Mouse (Mus musculus) intestine, embryonic 16.5 days (tissue): ENCODE results near the gene Irak3. TPM values are rescaled to one million over a fixed set of nuclear protein-coding genes. Genes with fewer than 3 reads are reported as not detected.

ENCODE experiments used
- ATAC-seq: fragments of 200-750 bp; cut with Nextera tagmentation; 2 replicates; pipeline ENCODE4 v1.8.0; 2017; ENCODE audit warnings: moderate TSS enrichment, moderate library complexity
- H3K27ac ChIP-seq: fragments of 300-500 bp; sonication (generic); 2 replicates; pipeline ENCODE4 v1.5.1; 2014; ENCODE audit warnings: mild to moderate bottlenecking, low read length
- H3K27me3 ChIP-seq: fragments of 300-500 bp; sonication (generic); replicated peaks from 2 replicates; pipeline ENCODE4 v1.6.1; 2014; ENCODE audit warnings: low read length, control low read depth, mixed read lengths; ENCODE audit not compliant: control insufficient read depth, insufficient read depth
- H3K36me3 ChIP-seq: fragments of 300-500 bp; sonication (generic); 2 replicates; pipeline ENCODE4 v1.6.1; 2014; ENCODE audit warnings: low read length, control low read depth; ENCODE audit not compliant: control insufficient read depth, insufficient read depth
- H3K4me1 ChIP-seq: fragments of 300-500 bp; sonication (generic); 2 replicates; pipeline ENCODE4 v1.6.1; 2014; ENCODE audit warnings: low read length, control low read depth, mixed read lengths; ENCODE audit not compliant: control insufficient read depth, insufficient read depth
- H3K4me2 ChIP-seq: fragments of 300-500 bp; sonication (generic); 2 replicates; pipeline ENCODE4 v1.6.1; 2014; ENCODE audit warnings: low read depth, low read length, control low read depth
- H3K4me3 ChIP-seq: fragments of 300-500 bp; sonication (generic); 2 replicates; pipeline ENCODE4 v1.5.1; 2014; ENCODE audit warnings: mild to moderate bottlenecking, low read length
- H3K9ac ChIP-seq: fragments of 300-500 bp; sonication (generic); 2 replicates; pipeline ENCODE4 v1.6.1; 2014; ENCODE audit warnings: low read depth, low read length
- H3K9me3 ChIP-seq: fragments of 300-500 bp; sonication (generic); 2 replicates; pipeline ENCODE4 v1.6.1; 2016; ENCODE audit warnings: low read length, control low read depth; ENCODE audit not compliant: control insufficient read depth
- WGBS: fragments of 180-500 bp; shearing (Covaris S2); extraction: QIAGEN DNeasy Blood & Tissue Kit; methylation state at CpG from one replicate; pipeline ENCODE4 v1.1.7; 2014; 5-methylcytosine and 5-hydroxymethylcytosine counted together
- polyA plus RNA-seq: library from polyadenylated mRNA; unstranded; fragments of >200 nt; fragmentation: Nextera tagmentation; extraction: Ambion mirVana; gene quantifications from 2 replicates; pipeline ENCODE4 v1.2.1, GENCODE M21; 2015

Irak3 gene
- polyA plus RNA-seq, 1 experiment from 2014 or later, result 1.1 TPM

- Histone ChIP-seq H3K27me3 (no peaks in the 10 kb centered on the region), H3K9me3 (no peaks in the 10 kb centered on the region), H3K27ac (no peak overlapping the region), H3K36me3 (no peaks in the 10 kb centered on the region), H3K4me2 (no peak overlapping the region), H3K4me3 (no peak overlapping the region), H3K4me1 (no peaks in the 10 kb centered on the region), H3K9ac (no peak overlapping the region)
- no peak for ATAC-seq
- 77% methylated on average over 9 of the region's 9 CpGs for WGBS
These were observed 106.8 kb downstream of the Irak3 start for GRCm38 (mm10) chr10:120095136-120095535.

- Histone ChIP-seq H3K4me1 (no peaks in the 10 kb centered on the region), H3K36me3 (peaks cover 3% of the 10 kb centered on the region; the same call in 1 of the 2 replicates), H3K4me2 (no peak overlapping the region), H3K27ac (no peak overlapping the region), H3K27me3 (no peaks in the 10 kb centered on the region), H3K4me3 (no peak overlapping the region), H3K9me3 (no peaks in the 10 kb centered on the region), H3K9ac (no peak overlapping the region)
- 91% methylated on average over 12 of the region's 12 CpGs for WGBS
- ATAC-seq, result no peak
These were observed 109.4 kb downstream of the Irak3 start for GRCm38 (mm10) chr10:120092548-120092947.

Other genes with a start within 250 kb of the Irak3 start
- 4.1 and 4.2 TPM in 2 replicates for gene Helb, start 89.1 kb downstream of the Irak3 start, polyA plus RNA-seq
- gene Tmbim4, start 540 bp downstream of the Irak3 start, polyA plus RNA-seq, result 140 and 151 TPM in 2 replicates
- gene Llph, start 24.9 kb upstream of the Irak3 start, polyA plus RNA-seq, result 50.3 and 54.5 TPM in 2 replicates